Mouse (Mus musculus) C2C12 (cell line): ENCODE data around the gene Pcbd2. TPM values are rescaled to one million over a fixed set of nuclear protein-coding genes. Genes with fewer than 3 reads are reported as not detected.

Source experiments
- H3K27me3 ChIP-seq: one replicate; pipeline ENCODE4 v1.6.1; 2011; ENCODE audit not compliant: control insufficient read depth, insufficient read depth, insufficient read length
- H3K36me3 ChIP-seq: one replicate; pipeline ENCODE4 v1.6.1; 2011; ENCODE audit not compliant: control insufficient read depth, insufficient read depth
- H3K4me3 ChIP-seq: one replicate; pipeline ENCODE4 v1.5.1; 2011; ENCODE audit warnings: mild to moderate bottlenecking, control low read depth; ENCODE audit not compliant: poor library complexity, insufficient read depth, severe bottlenecking
- H3K79me2 ChIP-seq: one replicate; pipeline ENCODE4 v1.6.1; 2011; ENCODE audit not compliant: control insufficient read depth, insufficient read depth
- H3K79me3 ChIP-seq: one replicate; pipeline ENCODE4 v1.6.1; 2011; ENCODE audit warnings: low read depth, control low read depth
- H3ac ChIP-seq: one replicate; pipeline ENCODE3; 2011; ENCODE audit warnings: low read depth; ENCODE audit not compliant: control insufficient read depth, insufficient read length
- CEBPB ChIP-seq: IDR thresholded peaks from one replicate; pipeline ENCODE4 v1.6.1; 2011; ENCODE audit warnings: low read depth, mild to moderate bottlenecking, control low read depth, moderate library complexity
- CTCF ChIP-seq: IDR thresholded peaks from one replicate; pipeline ENCODE4 v1.5.1; 2011; ENCODE audit not compliant: control insufficient read depth, insufficient read depth, insufficient read length
- FOSL1 ChIP-seq: IDR thresholded peaks from one replicate; pipeline ENCODE4 v1.8.0; 2011; ENCODE audit warnings: mild to moderate bottlenecking, low read length; ENCODE audit not compliant: poor library complexity, insufficient read depth, severe bottlenecking
- MAX ChIP-seq: IDR thresholded peaks from one replicate; pipeline ENCODE4 v1.6.1; 2011; ENCODE audit warnings: mild to moderate bottlenecking, control low read depth
- MYOD1 ChIP-seq: IDR thresholded peaks from one replicate; pipeline ENCODE4 v1.6.1; 2011; ENCODE audit warnings: low read depth; ENCODE audit not compliant: control insufficient read depth, insufficient read length
- MYOG ChIP-seq: IDR thresholded peaks from one replicate; pipeline ENCODE4 v1.6.1; 2011; ENCODE audit not compliant: control insufficient read depth, insufficient read length; ENCODE audit errors: extremely low read depth
- USF1 ChIP-seq: IDR thresholded peaks from one replicate; pipeline ENCODE4 v1.6.1; 2011; ENCODE audit warnings: low read depth, mild to moderate bottlenecking, control low read depth, moderate library complexity
- polyA plus RNA-seq: library from polyadenylated mRNA; unstranded; fragments of >200 nt; fragmentation: generic; extraction: Trizol; gene quantifications from one replicate; pipeline ENCODE4 v1.2.1, GENCODE M21; 2012; ENCODE audit warnings: missing spikeins

Gene Pcbd2
- polyA plus RNA-seq, 1 experiment, result 41.0 TPM

GRCm38 (mm10) chr13:55775056-55775455 is 47.9 kb downstream of the Pcbd2 start:
- TF ChIP-seq MYOD1, result no peak
- TF ChIP-seq MYOG, result no peak
- no peak for TF ChIP-seq MAX
- no peak for TF ChIP-seq USF1
- no peak for TF ChIP-seq CTCF
- TF ChIP-seq FOSL1, result no peak
- no peak for TF ChIP-seq CEBPB
- no peak overlapping the region for H3ac ChIP-seq
- no peaks in the 10 kb centered on the region for H3K27me3 ChIP-seq
- no peaks in the 10 kb centered on the region for H3K79me3 ChIP-seq
- no peaks in the 10 kb centered on the region for H3K36me3 ChIP-seq
- no peaks in the 10 kb centered on the region for H3K79me2 ChIP-seq
- no peak overlapping the region for H3K4me3 ChIP-seq

- no peaks in the 10 kb centered on the region for H3K27me3 ChIP-seq
- no peak for TF ChIP-seq CEBPB
- no peak for TF ChIP-seq MYOG
- H3K79me2 ChIP-seq, result no peaks in the 10 kb centered on the region
- no peaks in the 10 kb centered on the region for H3K36me3 ChIP-seq
- H3K79me3 ChIP-seq, result no peaks in the 10 kb centered on the region
- H3K4me3 ChIP-seq, result no peak within 1 kb of the TSS
- no peak within 1 kb of the TSS for H3ac ChIP-seq
These were observed 57.1 kb downstream of the Pcbd2 start, which contains the start of gene Catsper3 for GRCm38 (mm10) chr13:55784268-55784667. Gene Catsper3, plus strand, starts transcription at chr13:55784568.

- no peak for TF ChIP-seq USF1
- no peaks in the 10 kb centered on the region for H3K79me3 ChIP-seq
- H3K4me3 ChIP-seq, result no peak overlapping the region
- H3K36me3 ChIP-seq, result no peaks in the 10 kb centered on the region
- H3K79me2 ChIP-seq, result no peaks in the 10 kb centered on the region
- H3ac ChIP-seq, result no peak overlapping the region
- H3K27me3 ChIP-seq, result no peaks in the 10 kb centered on the region
These were observed 59.0 kb downstream of the Pcbd2 start for GRCm38 (mm10) chr13:55786120-55786519.

GRCm38 (mm10) chr13:55801246-55801645 is 74.1 kb downstream of the Pcbd2 start:
- Histone ChIP-seq H3K4me3 (no peak overlapping the region), H3K79me2 (no peaks in the 10 kb centered on the region), H3K27me3 (peaks cover 25% of the 10 kb centered on the region), H3K36me3 (no peaks in the 10 kb centered on the region), H3K79me3 (no peaks in the 10 kb centered on the region), H3ac (no peak overlapping the region)
- TF ChIP-seq USF1 (no peak), MYOG (no peak)

- Histone ChIP-seq H3ac (no peak overlapping the region), H3K79me2 (no peaks in the 10 kb centered on the region), H3K36me3 (no peaks in the 10 kb centered on the region), H3K27me3 (peaks cover 36% of the 10 kb centered on the region), H3K79me3 (no peaks in the 10 kb centered on the region), H3K4me3 (no peak overlapping the region)
- TF ChIP-seq MAX (no peak), CEBPB (no peak)
These were observed 76.8 kb downstream of the Pcbd2 start for GRCm38 (mm10) chr13:55803973-55804372.

- H3K4me3 ChIP-seq, result no peak overlapping the region
- no peaks in the 10 kb centered on the region for H3K79me2 ChIP-seq
These were observed 82.0 kb downstream of the Pcbd2 start for GRCm38 (mm10) chr13:55809041-55809623.

GRCm38 (mm10) chr13:55809707-55810106 is 82.5 kb downstream of the Pcbd2 start:
- H3K4me3 ChIP-seq, result no peak overlapping the region
- no peaks in the 10 kb centered on the region for H3K79me2 ChIP-seq
- no peaks in the 10 kb centered on the region for H3K36me3 ChIP-seq
- no peaks in the 10 kb centered on the region for H3K79me3 ChIP-seq
- peaks cover 39% of the 10 kb centered on the region for H3K27me3 ChIP-seq
- no peak overlapping the region for H3ac ChIP-seq
- TF ChIP-seq CTCF, result no peak
- TF ChIP-seq MAX, result no peak
- no peak for TF ChIP-seq FOSL1
- TF ChIP-seq MYOD1, result no peak
- TF ChIP-seq MYOG, result no peak

More at GRCm38 (mm10) chr13:55809041-55809623, 82.0 kb downstream of the Pcbd2 start:
- Histone ChIP-seq H3K27me3 (peaks cover 45% of the 10 kb centered on the region), H3K79me3 (no peaks in the 10 kb centered on the region), H3K36me3 (no peaks in the 10 kb centered on the region), H3ac (no peak overlapping the region)
- TF ChIP-seq USF1 (no peak), FOSL1 (no peak), MYOG (no peak), MAX (no peak), CTCF (no peak), CEBPB (no peak), MYOD1 (no peak)
